Mouse (Mus musculus) lung, adult 2 months (tissue): Measurements from ENCODE around the gene Gimap9. TPM values are rescaled to one million over a fixed set of nuclear protein-coding genes. Genes with fewer than 3 reads are reported as not detected.

ENCODE experiments used
- DNase-seq: peaks from one replicate; pipeline ENCODE4 v3.0.0; 2022
- H3K4me1 ChIP-seq: fragments of 200-500 bp; 2 replicates; pipeline ENCODE4 v1.6.1; 2011; ENCODE audit warnings: low read length; ENCODE audit not compliant: control insufficient read depth, insufficient read depth
- H3K4me3 ChIP-seq: fragments of 200-500 bp; replicated peaks from 2 replicates; pipeline ENCODE3; 2011; ENCODE audit warnings: low read depth, mild to moderate bottlenecking, control low read depth, low read length; ENCODE audit errors: extremely low read depth
- CTCF ChIP-seq: fragments of 200-500 bp; IDR thresholded peaks from 2 replicates; pipeline ENCODE4 v1.5.1; 2011; ENCODE audit warnings: mild to moderate bottlenecking, low read length, control low read depth; ENCODE audit not compliant: insufficient read depth
- POLR2A ChIP-seq: fragments of 200-500 bp; IDR thresholded peaks from 2 replicates; pipeline ENCODE4 v1.6.1; 2011; ENCODE audit warnings: low read depth, mild to moderate bottlenecking, control low read depth, low read length, borderline replicate concordance; ENCODE audit errors: extremely low read depth
- WGBS: fragments of 180-500 bp; shearing (Covaris S2); methylation state at CpG from one replicate; pipeline ENCODE4 v1.1.7; 2018; 5-methylcytosine and 5-hydroxymethylcytosine counted together
- polyA plus RNA-seq: library from polyadenylated mRNA; depleted of rRNA; stranded (reverse); fragments of >200 nt; gene quantifications from 2 replicates; pipeline ENCODE4 v1.2.3, GENCODE M21; 2012

The Gimap9 gene
- polyA plus RNA-seq, 1 experiment: 5.2 TPM

- peaks cover 7% of the 10 kb centered on the region for H3K4me1 ChIP-seq
- peak overlapping the region; percentile 49 for H3K4me3 ChIP-seq
- 45% methylated on average over 7 of the region's 7 CpGs for WGBS
- no peak for DNase-seq
- TF ChIP-seq CTCF (no peak), POLR2A (no peak)
Measured at GRCm38 (mm10) chr6:48685694-48686665, 10.1 kb downstream of the Gimap9 start.

- Histone ChIP-seq H3K4me3 (peak overlapping the region; percentile 39), H3K4me1 (peaks cover 5% of the 10 kb centered on the region)
- TF ChIP-seq POLR2A (no peak), CTCF (no peak)
- DNase-seq: no peak
- 57% methylated on average over 2 of the region's 2 CpGs for WGBS
Measured at GRCm38 (mm10) chr6:48687077-48687476, 11.1 kb downstream of the Gimap9 start.

GRCm38 (mm10) chr6:48689320-48689719, 13.4 kb downstream of the Gimap9 start:
- 51% methylated on average over 2 of the region's 2 CpGs for whole genome bisulfite sequencing
- Histone ChIP-seq H3K4me3 (no peak overlapping the region), H3K4me1 (peaks cover 5% of the 10 kb centered on the region)
- TF ChIP-seq CTCF (no peak), POLR2A (no peak)
- DNase-seq: no peak

DNA sequence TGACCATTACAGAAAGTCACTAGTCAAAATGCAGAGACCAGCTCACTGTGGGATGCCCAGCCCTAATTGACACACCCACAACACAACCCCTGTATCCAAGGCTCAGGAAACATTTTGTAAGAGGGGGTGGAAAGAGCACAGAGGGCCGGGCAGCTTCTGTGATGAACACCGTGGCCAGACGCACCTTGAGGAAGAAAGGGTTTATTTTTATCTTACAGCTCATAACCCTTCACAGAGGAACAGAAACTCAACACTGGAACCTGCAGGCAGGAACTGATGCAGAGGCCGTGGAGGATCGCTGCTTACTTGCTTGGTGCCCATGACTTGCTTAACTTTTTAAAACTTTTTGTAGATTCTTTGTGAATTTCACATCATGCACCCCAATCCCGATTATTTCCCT, 17.0 kb downstream of the Gimap9 start:
- TF ChIP-seq POLR2A (no peak), CTCF (no peak)
- H3K4me1 ChIP-seq: peaks cover 7% of the 10 kb centered on the region
- no peak for DNase-seq
- no peak overlapping the region for H3K4me3 ChIP-seq
- 65% methylated on average over 6 of the region's 6 CpGs for WGBS

DNA sequence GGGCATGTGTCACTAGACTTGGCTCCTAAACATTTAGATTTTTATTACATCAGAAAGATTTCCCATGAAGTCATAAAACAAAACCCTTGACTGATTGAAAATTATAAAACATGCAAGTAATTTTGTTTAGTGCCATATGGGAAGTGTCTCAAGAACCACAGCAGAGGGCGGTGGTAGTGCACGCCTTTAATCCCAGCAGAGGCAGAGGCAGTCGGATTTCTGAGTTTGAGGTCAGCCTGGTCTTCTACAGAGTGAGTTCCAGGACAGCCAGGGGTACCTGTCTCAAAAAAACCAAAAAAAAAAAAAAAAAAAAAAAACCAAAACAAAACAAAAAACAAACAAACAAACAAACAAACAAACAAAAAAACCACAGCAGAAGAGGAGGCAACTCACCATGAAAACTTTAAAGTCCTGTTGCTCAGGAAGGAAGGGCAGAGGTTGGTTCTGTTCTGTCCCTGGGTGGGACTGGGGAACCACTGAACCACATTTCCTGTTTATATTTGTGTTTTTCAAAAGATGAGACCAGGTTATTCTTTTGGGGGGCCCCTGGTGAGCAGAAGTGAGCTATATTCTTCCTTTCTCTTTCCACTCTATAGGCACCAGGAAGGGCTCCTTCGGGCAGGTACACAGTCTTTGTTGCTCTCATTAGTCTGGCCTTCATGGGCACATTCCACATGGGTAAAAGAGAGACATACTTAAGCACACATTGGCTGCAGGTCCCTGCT, 21.1 kb downstream of the Gimap9 start:
- 74% methylated on average over 4 of the region's 4 CpGs for WGBS
- TF ChIP-seq CTCF: no peak
- TF ChIP-seq POLR2A: no peak
- DNase-seq: no peak
- Histone ChIP-seq H3K4me3 (no peak overlapping the region), H3K4me1 (peaks cover 25% of the 10 kb centered on the region)

DNA sequence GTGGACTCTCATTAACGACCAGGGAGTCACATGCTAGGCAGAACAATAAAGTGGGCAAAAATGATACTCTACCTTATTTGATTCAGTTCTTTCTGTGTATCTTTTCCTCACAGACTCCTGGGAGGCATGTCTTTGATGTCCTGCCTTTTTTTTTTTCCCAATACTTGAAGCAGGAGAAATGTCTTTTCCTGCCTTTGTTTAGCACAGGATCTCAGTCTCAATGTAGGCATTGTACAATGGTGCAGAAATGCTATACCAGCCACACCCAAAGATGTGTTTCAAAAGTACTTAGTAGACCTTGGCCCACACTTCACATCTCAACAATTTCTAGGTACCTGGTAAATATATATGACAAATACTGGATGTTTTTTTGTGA, 21.6 kb downstream of the Gimap9 start:
- Histone ChIP-seq H3K4me1 (peaks cover 25% of the 10 kb centered on the region), H3K4me3 (no peak overlapping the region)
- DNase-seq: no peak
- TF ChIP-seq CTCF: no peak
- no peak for TF ChIP-seq POLR2A
- 27% methylated on average over 1 of the region's 1 CpGs for WGBS

- TF ChIP-seq POLR2A (no peak), CTCF (no peak)
- no peak overlapping the region for H3K4me3 ChIP-seq
- no peak for DNase-seq
- 63% methylated on average over 7 of the region's 7 CpGs for WGBS
- peaks cover 29% of the 10 kb centered on the region for H3K4me1 ChIP-seq
Measured at GRCm38 (mm10) chr6:48698066-48698856, 22.3 kb downstream of the Gimap9 start.

DNA sequence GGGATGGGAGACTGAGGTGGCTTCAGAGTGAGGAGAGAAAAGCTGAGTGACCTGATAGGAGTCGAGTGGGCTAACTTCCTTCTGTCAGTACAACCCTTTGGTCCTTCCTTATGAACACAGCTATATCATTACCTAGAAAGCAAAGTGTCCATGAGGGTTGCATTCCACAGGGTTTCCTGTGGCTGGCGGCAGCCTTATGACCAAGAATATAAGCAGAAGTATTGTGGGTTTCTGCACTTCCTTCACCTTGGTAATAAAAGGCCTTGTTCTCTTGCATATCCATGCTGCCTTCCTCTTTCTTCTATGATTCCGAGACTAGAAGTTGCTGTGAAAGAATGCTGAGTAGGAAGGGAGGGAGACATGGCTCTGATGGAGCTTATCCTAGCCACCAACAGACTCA, 23.0 kb downstream of the Gimap9 start:
- no peak overlapping the region for H3K4me3 ChIP-seq
- peaks cover 29% of the 10 kb centered on the region for H3K4me1 ChIP-seq
- WGBS: 58% methylated on average over 3 of the region's 3 CpGs
- no peak for TF ChIP-seq CTCF
- TF ChIP-seq POLR2A: no peak
- DNase-seq: no peak
